Mouse (Mus musculus) heart, postnatal 0 days (tissue): ENCODE data around the gene Mtg1.

Source experiments
- CTCF ChIP-seq: IDR thresholded peaks from 2 replicates; pipeline ENCODE4 v1.5.1; 2016; ENCODE audit warnings: antibody characterized with exemption, control low read depth, low read depth
- EP300 ChIP-seq: IDR thresholded peaks from 2 replicates; pipeline ENCODE4 v1.6.1; 2016; ENCODE audit warnings: antibody characterized with exemption, low read depth

DNA sequence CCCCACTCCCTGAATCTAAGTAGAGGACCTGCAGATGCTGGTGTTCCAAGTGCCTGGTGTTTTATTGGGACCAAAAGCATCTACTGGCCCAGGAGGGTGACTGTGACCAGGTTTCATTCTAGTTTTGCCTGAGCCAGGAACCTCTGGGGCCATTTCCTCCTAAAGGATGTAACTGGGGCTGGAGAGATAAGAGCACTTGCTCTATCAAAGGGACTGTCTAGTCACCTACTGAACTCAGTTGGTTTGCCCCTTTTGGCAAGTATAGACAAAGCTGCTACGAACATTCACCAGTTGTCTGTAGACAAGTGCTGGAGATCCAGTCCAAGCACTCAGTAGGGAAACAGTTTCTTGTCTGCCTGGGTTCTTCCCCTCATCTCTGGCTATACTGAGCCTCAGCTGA lies 38.9 kb upstream of the Mtg1 start:
- no peak for TF ChIP-seq CTCF
- no peak for TF ChIP-seq EP300
